Mouse (Mus musculus): ENCODE measurements at regions not wholly inside any gene's neighbourhood (a gene's known extent, or its start where the extent isn't known, plus 50 kb on each side); places are given as distances from the start of the nearest gene placed in this dataset.

GRCm38 (mm10) chr2:49376281-49376680 is 75.0 kb upstream of the Epc2 start:
- no peak for DNase-seq

GRCm38 (mm10) chr2:49379222-49379805 is 72.0 kb upstream of the Epc2 start:
- DNase-seq: no peak

GRCm38 (mm10) chr2:49380965-49381364 is 70.3 kb upstream of the Epc2 start:
- DNase-seq: peak in 1 of 2 experiments; percentile 25

GRCm38 (mm10) chr2:49386747-49387146 is 64.5 kb upstream of the Epc2 start:
- no peak for DNase-seq

- DNase-seq: no peak
Observed at GRCm38 (mm10) chr2:49391322-49392262, 59.7 kb upstream of the Epc2 start.
